Mouse (Mus musculus) liver, adult 2 months (tissue): ENCODE measurements around the gene Acvrl1.

Source experiments
- CTCF ChIP-seq: fragments of 200-500 bp; IDR thresholded peaks from 2 replicates; pipeline ENCODE4 v1.5.1; 2011; ENCODE audit warnings: low read depth, low read length, control low read depth
- POLR2A ChIP-seq: fragments of 200-500 bp; IDR thresholded peaks from 2 replicates; pipeline ENCODE4 v1.6.1; 2011; ENCODE audit warnings: low read length, control low read depth; ENCODE audit not compliant: insufficient read depth; ENCODE audit errors: extremely low read depth

- no peak for TF ChIP-seq POLR2A
- TF ChIP-seq CTCF, result no peak
These were observed 46.8 kb downstream of the Acvrl1 start for GRCm38 (mm10) chr15:101175131-101175460.
